Mouse (Mus musculus) lung, adult 2 months (tissue): ENCODE results near the gene Ralgds.

Experiments used
- CTCF ChIP-seq: fragments of 200-500 bp; IDR thresholded peaks from 2 replicates; pipeline ENCODE4 v1.5.1; 2011; ENCODE audit warnings: mild to moderate bottlenecking, low read length, control low read depth; ENCODE audit not compliant: insufficient read depth
- POLR2A ChIP-seq: fragments of 200-500 bp; IDR thresholded peaks from 2 replicates; pipeline ENCODE4 v1.6.1; 2011; ENCODE audit warnings: low read depth, mild to moderate bottlenecking, control low read depth, low read length, borderline replicate concordance; ENCODE audit errors: extremely low read depth

DNA sequence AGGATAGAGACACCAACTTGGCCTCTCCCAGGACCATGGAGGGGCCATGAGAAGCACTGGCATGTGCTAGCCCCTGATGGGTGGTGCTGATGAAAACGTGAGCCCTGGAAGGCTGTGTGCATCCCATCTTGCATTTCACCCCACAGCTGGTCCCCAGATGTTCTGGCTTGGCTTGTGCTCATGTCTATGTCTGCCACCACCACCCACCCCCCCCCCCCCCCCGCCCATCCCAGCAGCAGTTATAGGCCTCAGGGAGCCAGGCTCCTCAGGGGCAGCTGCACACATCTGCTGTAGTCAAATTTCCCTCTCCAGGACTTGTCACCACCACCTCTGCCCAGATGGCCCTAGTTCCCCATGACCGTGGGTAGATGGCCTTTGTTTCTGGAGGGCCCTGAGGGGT lies 57.0 kb downstream of the Ralgds start:
- TF ChIP-seq CTCF (no peak), POLR2A (no peak)
